Mouse (Mus musculus) hindbrain, embryonic 11.5 days (tissue): ENCODE measurements around the gene Rgl1. TPM values are rescaled to one million over a fixed set of nuclear protein-coding genes. Genes with fewer than 3 reads are reported as not detected.

ENCODE experiments used
- ATAC-seq: fragments of 200-750 bp; cut with Nextera tagmentation; 2 replicates; pipeline ENCODE4 v1.8.0; 2017; ENCODE audit warnings: mild to moderate bottlenecking, moderate TSS enrichment, moderate library complexity; ENCODE audit not compliant: low FRiP score
- DNase-seq: peaks from one replicate; pipeline ENCODE4 v3.0.0-alpha.2; 2015; ENCODE audit warnings: low spot score
- H3K27ac ChIP-seq: fragments of 300-500 bp; sonication (generic); 2 replicates; pipeline ENCODE4 v1.5.1; 2014; ENCODE audit warnings: mild to moderate bottlenecking, low read depth, low read length
- H3K27me3 ChIP-seq: fragments of 300-500 bp; sonication (generic); 2 replicates; pipeline ENCODE4 v1.6.1; 2014; ENCODE audit warnings: mild to moderate bottlenecking, low read length, moderate library complexity, mixed read lengths; ENCODE audit not compliant: control insufficient read depth, insufficient read depth
- H3K36me3 ChIP-seq: fragments of 300-500 bp; sonication (generic); 2 replicates; pipeline ENCODE4 v1.6.1; 2014; ENCODE audit warnings: mild to moderate bottlenecking, low read length, moderate library complexity, mixed read lengths; ENCODE audit not compliant: control insufficient read depth, insufficient read depth
- H3K4me1 ChIP-seq: fragments of 300-500 bp; sonication (generic); replicated peaks from 2 replicates; pipeline ENCODE4 v1.6.1; 2014; ENCODE audit warnings: low read length, mixed read lengths; ENCODE audit not compliant: control insufficient read depth, insufficient read depth
- H3K4me2 ChIP-seq: fragments of 300-500 bp; sonication (generic); replicated peaks from 2 replicates; pipeline ENCODE4 v1.6.1; 2014; ENCODE audit warnings: mild to moderate bottlenecking, low read depth, low read length
- H3K4me3 ChIP-seq: fragments of 300-500 bp; sonication (generic); 2 replicates; pipeline ENCODE4 v1.5.1; 2014; ENCODE audit warnings: low read depth, low read length
- H3K9ac ChIP-seq: fragments of 300-500 bp; sonication (generic); 2 replicates; pipeline ENCODE4 v1.6.1; 2014; ENCODE audit warnings: low read depth, low read length
- H3K9me3 ChIP-seq: fragments of 300-500 bp; sonication (generic); 2 replicates; pipeline ENCODE4 v1.6.1; 2016; ENCODE audit warnings: low read length; ENCODE audit not compliant: control insufficient read depth
- WGBS: fragments of 180-500 bp; shearing (Covaris S2); extraction: QIAGEN DNeasy Blood & Tissue Kit; methylation state at CpG from one replicate; pipeline ENCODE4 v1.1.7; 2014; 5-methylcytosine and 5-hydroxymethylcytosine counted together
- polyA plus RNA-seq: library from polyadenylated mRNA; unstranded; fragments of >200 nt; fragmentation: Nextera tagmentation; extraction: Ambion mirVana; gene quantifications from 2 replicates; pipeline ENCODE4 v1.2.1, GENCODE M21; 2014

The Rgl1 gene
- polyA plus RNA-seq, 1 experiment from 2014 or later, result 26.6 TPM

DNA sequence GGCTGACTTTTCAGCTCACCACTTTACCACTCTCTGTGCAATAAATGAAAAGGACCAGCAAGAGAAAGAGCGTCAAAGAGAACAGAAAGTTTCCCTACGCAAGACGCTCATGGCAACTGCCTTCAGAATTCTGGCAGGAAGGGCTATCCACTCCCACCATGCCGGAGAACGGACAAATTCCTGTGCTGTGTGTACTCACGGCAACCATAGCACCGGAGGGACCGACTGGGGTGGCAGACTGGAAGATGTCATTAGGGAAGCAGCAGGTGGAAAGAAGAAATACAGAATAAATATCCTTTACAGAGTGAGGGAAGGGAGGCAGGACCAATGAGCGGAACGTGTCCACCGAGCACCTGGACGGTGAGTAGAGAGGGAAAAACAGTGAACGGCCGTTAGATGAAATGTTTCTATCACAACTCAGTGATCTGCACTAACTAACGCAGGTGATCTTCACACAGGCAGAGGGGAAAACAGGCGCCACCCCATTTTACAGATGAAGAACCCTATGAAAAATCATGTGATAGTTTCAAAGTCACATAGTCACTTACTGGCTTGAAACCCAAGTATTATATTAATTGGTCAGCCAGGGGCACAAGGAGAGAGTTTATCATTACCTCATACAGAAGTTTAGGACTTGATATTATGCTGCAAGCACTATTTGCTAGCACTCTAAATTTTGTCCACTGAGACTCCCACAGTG, 152.8 kb downstream of the Rgl1 start:
- ATAC-seq (no peak), DNase-seq (no peak)
- Histone ChIP-seq H3K27me3 (no peaks in the 10 kb centered on the region), H3K27ac (no peak overlapping the region), H3K9ac (no peak overlapping the region), H3K4me2 (no peak overlapping the region), H3K4me1 (no peaks in the 10 kb centered on the region), H3K4me3 (no peak overlapping the region), H3K36me3 (no peaks in the 10 kb centered on the region), H3K9me3 (no peaks in the 10 kb centered on the region)
- 88% methylated on average over 16 of the region's 16 CpGs for WGBS

DNA sequence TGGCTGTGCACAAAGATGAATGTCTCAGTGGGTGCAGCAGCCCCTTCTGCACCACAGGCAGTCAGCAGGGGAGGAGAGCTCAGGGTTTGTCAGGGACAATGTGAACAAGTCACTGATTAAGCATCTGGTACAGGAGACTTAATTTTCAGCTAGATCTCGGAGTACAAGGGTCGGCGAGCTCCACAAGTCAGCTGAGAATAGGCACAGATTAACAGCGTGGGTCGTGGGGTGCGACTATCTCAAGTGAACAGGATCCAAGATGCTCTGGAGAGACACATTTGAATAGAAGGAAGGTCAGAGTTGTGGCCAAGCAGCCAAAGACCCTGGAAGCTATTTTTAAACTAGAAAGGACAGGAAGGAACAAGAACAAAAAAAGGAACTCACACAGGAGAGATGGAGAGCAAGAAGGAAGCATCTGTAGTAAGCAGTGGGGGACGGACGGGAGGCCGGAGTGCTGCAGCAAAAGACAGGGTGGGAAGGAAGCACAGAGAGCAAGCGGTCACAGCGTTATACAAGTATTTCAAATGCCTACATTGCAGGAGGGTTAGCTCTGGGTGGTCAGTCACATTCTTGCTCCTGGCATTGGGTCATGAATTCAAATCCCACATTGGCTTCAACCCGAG, 153.5 kb downstream of the Rgl1 start:
- Histone ChIP-seq H3K27me3 (no peaks in the 10 kb centered on the region), H3K4me3 (no peak overlapping the region), H3K4me2 (no peak overlapping the region), H3K27ac (no peak overlapping the region), H3K4me1 (no peaks in the 10 kb centered on the region), H3K9me3 (no peaks in the 10 kb centered on the region), H3K36me3 (no peaks in the 10 kb centered on the region), H3K9ac (no peak overlapping the region)
- WGBS, result 78% methylated on average over 12 of the region's 12 CpGs
- DNase-seq (no peak), ATAC-seq (no peak)

DNA sequence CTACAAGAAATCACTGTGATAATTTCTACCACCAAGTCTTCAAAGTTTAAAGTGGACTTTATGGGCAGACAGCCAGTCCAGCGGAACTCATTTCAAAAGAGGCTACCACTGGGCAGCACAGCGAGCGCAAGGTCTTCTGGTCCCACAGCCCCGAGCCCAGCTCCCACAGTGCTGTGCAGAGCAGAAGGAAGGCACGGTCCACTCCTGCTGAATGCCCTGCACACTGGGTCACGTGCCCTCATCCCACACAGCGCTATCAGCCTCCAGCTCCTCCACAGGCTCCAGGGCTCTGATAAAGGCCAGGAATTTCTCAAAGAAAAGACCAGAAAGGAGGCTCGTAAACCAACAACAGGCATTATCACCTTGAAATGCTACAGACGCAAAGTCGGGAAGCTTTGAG, 156.6 kb downstream of the Rgl1 start:
- Histone ChIP-seq H3K27me3 (no peaks in the 10 kb centered on the region), H3K36me3 (no peaks in the 10 kb centered on the region), H3K9me3 (no peaks in the 10 kb centered on the region), H3K4me2 (no peak overlapping the region), H3K4me3 (no peak overlapping the region), H3K9ac (no peak overlapping the region), H3K4me1 (no peaks in the 10 kb centered on the region), H3K27ac (no peak overlapping the region)
- DNase-seq (no peak), ATAC-seq (no peak)
- 74% methylated on average over 10 of the region's 10 CpGs for WGBS

DNA sequence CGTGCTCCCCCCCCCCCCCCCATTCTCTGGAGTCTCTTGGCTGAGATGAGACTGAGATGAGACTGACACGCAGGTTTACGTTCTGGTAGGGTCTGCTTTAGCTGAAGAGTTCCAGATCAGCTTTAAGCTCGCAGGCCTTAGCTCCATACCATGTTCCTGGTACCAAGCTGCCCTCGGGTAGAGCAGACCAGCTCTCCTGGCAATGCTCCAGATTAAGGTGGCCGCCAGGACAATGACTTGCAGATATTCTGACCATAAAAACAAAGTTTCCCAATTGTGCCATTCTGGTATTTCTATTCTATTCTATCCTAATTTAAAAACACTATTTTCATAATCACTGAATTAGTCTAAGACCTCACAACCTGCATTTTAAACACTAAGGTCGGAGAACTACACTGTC, 157.1 kb downstream of the Rgl1 start:
- DNase-seq, result no peak
- Histone ChIP-seq H3K27me3 (no peaks in the 10 kb centered on the region), H3K36me3 (no peaks in the 10 kb centered on the region), H3K9me3 (no peaks in the 10 kb centered on the region), H3K4me1 (0 out of 2 replicates have a peak, but pooled peaks cover 2% of the 10 kb centered on the region), H3K27ac (no peak overlapping the region), H3K4me2 (no peak overlapping the region), H3K4me3 (no peak overlapping the region), H3K9ac (no peak overlapping the region)
- WGBS, result 88% methylated on average over 7 of the region's 7 CpGs
- no peak for ATAC-seq

DNA sequence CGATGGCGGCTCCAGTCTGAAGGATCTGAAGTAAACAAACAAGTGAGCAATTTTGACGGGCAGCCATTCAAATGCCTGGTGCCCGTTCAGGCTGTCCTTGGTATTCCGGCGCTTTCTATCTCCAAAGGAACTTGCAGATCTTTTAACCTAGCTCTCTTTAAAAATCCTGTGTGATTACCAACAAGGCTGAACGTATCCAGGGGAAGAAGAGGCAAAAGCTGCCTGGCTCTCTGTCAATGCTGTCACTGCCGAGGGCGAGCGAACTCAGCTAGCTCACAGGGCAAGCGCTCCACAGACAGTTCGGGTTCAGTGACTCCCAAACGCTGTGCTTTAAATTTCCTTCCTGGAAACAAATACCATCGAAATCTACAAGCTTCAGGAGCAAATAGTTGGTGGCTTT, 158.4 kb downstream of the Rgl1 start:
- ATAC-seq, result no peak
- H3K9me3 ChIP-seq, result no peaks in the 10 kb centered on the region
- no peaks in the 10 kb centered on the region for H3K27me3 ChIP-seq
- peaks cover 4% of the 10 kb centered on the region; the same call in 1 of the 2 replicates for H3K4me1 ChIP-seq
- DNase-seq, result no peak
- no peak overlapping the region for H3K4me2 ChIP-seq
- no peak overlapping the region for H3K27ac ChIP-seq
- H3K4me3 ChIP-seq, result no peak overlapping the region
- no peaks in the 10 kb centered on the region for H3K36me3 ChIP-seq
- no peak overlapping the region for H3K9ac ChIP-seq
- 76% methylated on average over 14 of the region's 14 CpGs for WGBS

DNA sequence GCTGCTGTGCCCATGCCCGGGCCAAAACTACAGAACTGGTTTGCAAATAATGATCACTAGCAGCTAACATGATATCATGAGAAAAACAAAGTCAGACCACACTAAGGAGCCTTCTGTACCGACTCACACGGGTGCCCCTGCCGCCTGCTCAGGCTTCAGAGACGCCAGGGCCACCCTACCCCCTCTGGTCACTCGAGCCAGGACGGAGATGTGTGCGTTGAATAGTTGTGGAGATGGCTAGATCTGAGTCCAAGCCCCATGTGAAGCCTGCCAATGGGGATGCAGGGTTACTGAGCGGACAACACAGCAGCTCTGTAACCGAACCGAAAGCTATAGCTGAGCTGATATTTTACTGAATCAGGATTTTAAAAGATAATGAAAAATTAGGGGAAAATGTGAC, 159.4 kb downstream of the Rgl1 start:
- Histone ChIP-seq H3K27me3 (no peaks in the 10 kb centered on the region), H3K4me1 (peaks cover 4% of the 10 kb centered on the region; the same call in 1 of the 2 replicates), H3K4me2 (no peak overlapping the region), H3K4me3 (no peak overlapping the region), H3K9me3 (no peaks in the 10 kb centered on the region), H3K36me3 (no peaks in the 10 kb centered on the region), H3K9ac (no peak overlapping the region), H3K27ac (no peak overlapping the region)
- WGBS, result 92% methylated on average over 11 of the region's 11 CpGs
- no peak for DNase-seq
- no peak for ATAC-seq

DNA sequence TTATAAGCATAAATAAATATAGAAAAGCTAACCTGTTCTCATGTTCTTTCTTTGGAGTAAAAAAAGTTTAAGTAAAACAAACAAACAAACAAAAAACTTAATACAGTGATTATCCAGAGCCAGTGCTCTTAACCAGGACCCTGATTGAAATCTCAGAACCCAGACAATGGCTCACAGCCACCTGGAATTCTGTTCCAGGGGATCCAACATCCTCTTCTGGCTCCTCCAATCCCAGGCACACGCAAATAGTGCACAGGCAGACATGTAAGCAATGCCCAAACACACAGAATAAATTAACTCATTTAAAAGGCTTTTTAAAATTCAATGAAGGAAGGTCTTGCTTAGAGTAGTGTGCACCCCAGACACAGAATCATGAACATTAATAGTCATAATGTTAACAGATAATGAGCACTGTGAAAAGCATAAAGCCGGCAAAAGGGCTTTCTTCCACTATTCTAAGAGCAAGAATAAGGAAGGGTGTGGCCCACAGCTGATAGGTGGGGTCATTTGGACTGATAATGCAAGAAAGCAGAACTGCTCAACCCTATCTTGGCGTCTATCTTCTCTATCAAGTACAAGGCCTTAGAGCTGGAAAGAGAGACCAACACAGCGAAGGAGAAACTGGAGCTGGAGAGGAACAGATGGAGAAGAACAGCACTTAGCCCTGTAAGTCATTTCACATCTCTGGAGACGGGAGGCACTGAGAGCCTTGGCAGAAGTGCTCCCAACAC, 160.1 kb downstream of the Rgl1 start:
- 85% methylated on average over 5 of the region's 5 CpGs for WGBS
- Histone ChIP-seq H3K27me3 (no peaks in the 10 kb centered on the region), H3K4me2 (no peak overlapping the region), H3K36me3 (no peaks in the 10 kb centered on the region), H3K4me3 (no peak overlapping the region), H3K27ac (no peak overlapping the region), H3K4me1 (peaks cover 4% of the 10 kb centered on the region; the same call in 1 of the 2 replicates), H3K9ac (no peak overlapping the region), H3K9me3 (no peaks in the 10 kb centered on the region)
- DNase-seq, result no peak
- no peak for ATAC-seq

DNA sequence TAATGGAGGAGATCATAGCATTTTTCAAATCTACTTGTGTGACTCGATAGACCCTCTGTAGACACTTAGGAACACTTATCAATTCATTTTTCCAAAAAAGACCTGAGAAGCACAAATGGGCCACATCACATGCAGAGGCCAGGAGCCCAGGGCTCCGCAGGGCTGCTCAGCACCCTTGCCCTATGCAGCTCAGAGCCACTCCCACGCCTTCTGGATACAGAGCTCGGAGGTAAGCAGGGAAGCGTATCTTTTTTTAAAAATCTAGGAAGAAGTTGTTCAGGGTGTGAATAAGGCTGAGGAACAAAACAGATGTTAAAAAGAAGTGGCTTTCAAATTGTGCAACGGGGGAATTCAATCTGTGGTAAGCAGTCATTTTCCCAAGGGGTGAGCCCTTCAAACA, 162.0 kb downstream of the Rgl1 start:
- H3K9me3 ChIP-seq, result no peaks in the 10 kb centered on the region
- no peak overlapping the region for H3K4me3 ChIP-seq
- no peaks in the 10 kb centered on the region for H3K27me3 ChIP-seq
- 63% methylated on average over 6 of the region's 6 CpGs for WGBS
- H3K9ac ChIP-seq, result no peak overlapping the region
- DNase-seq (no peak), ATAC-seq (no peak)
- peaks cover 4% of the 10 kb centered on the region; the same call in 1 of the 2 replicates for H3K4me1 ChIP-seq
- no peak overlapping the region for H3K27ac ChIP-seq
- no peaks in the 10 kb centered on the region for H3K36me3 ChIP-seq
- no peak overlapping the region for H3K4me2 ChIP-seq
